Mouse (Mus musculus): ENCODE measurements around the gene Wdr75. TPM values are rescaled to one million over a fixed set of nuclear protein-coding genes. Genes with fewer than 3 reads are reported as not detected.

Wdr75 gene
- 55.7 and 58.1 TPM in 2 replicates for polyA plus RNA-seq (2015; fragmentation: Nextera tagmentation; extraction: Ambion mirVana)

- Histone ChIP-seq H3K27ac (peak within 1 kb of the TSS; percentile 97), H3K4me3 (replicated peaks; ENCODE audit: low read depth, low read length) (peak within 1 kb of the TSS; percentile 89), H3K4me1 (replicated peaks; ENCODE audit: insufficient read depth, low read length) (peaks cover 7% of the 10 kb centered on the region; the same call in 1 of the 2 replicates), H3K9ac (ENCODE audit: low read depth, low read length) (peak within 1 kb of the TSS; percentile 95), H3K9me3 (replicated peaks; ENCODE audit: low read length) (no peaks in the 10 kb centered on the region), H3K27me3 (ENCODE audit: insufficient read depth, low read length) (no peaks in the 10 kb centered on the region), H3K36me3 (ENCODE audit: insufficient read depth, low read length) (0 out of 2 replicates have a peak, but pooled peaks cover 3% of the 10 kb centered on the region), H3K4me2 (ENCODE audit: low read length) (peak within 1 kb of the TSS; percentile 76)
- under 1% methylated on average over 70 of the region's 70 CpGs for WGBS
- ATAC-seq (replicated peaks; ENCODE audit: low FRiP score, low read depth) (peak; percentile 99), DNase-seq (ENCODE audit: low spot score) (peak; percentile 97)
- no peak for TF ChIP-seq CTCF (IDR thresholded peaks at IDR 0.05; ENCODE audit: low read depth)
These were observed at the start of gene Wdr75 for GRCm38 (mm10) chr1:45794969-45795908. TSS of gene Wdr75 (plus strand) at chr1:45795166.

GRCm38 (mm10) chr1:45755902-45756301 lies 39.1 kb upstream of the Wdr75 start:
- no peak overlapping the region for H3K9ac ChIP-seq (ENCODE audit: low read depth, low read length)
- H3K36me3 ChIP-seq (ENCODE audit: insufficient read depth, low read length): no peaks in the 10 kb centered on the region
- no peak for TF ChIP-seq CTCF (IDR thresholded peaks at IDR 0.05; ENCODE audit: low read depth)
- DNase-seq (ENCODE audit: low spot score): no peak
- no peak for ATAC-seq (replicated peaks; ENCODE audit: low FRiP score, low read depth)
- no peak overlapping the region for H3K27ac ChIP-seq
- H3K4me3 ChIP-seq (replicated peaks; ENCODE audit: low read depth, low read length): no peak overlapping the region
- no peaks in the 10 kb centered on the region for H3K9me3 ChIP-seq (replicated peaks; ENCODE audit: low read length)
- no peak overlapping the region for H3K4me2 ChIP-seq (ENCODE audit: low read length)
- H3K4me1 ChIP-seq (replicated peaks; ENCODE audit: insufficient read depth, low read length): no peaks in the 10 kb centered on the region
- H3K27me3 ChIP-seq (ENCODE audit: insufficient read depth, low read length): no peaks in the 10 kb centered on the region

GRCm38 (mm10) chr1:45756707-45757106 lies 38.3 kb upstream of the Wdr75 start:
- no peak overlapping the region for H3K9ac ChIP-seq (ENCODE audit: low read depth, low read length)
- H3K27me3 ChIP-seq (ENCODE audit: insufficient read depth, low read length): no peaks in the 10 kb centered on the region
- TF ChIP-seq CTCF (IDR thresholded peaks at IDR 0.05; ENCODE audit: low read depth): no peak
- no peaks in the 10 kb centered on the region for H3K9me3 ChIP-seq (replicated peaks; ENCODE audit: low read length)
- no peaks in the 10 kb centered on the region for H3K4me1 ChIP-seq (replicated peaks; ENCODE audit: insufficient read depth, low read length)
- no peaks in the 10 kb centered on the region for H3K36me3 ChIP-seq (ENCODE audit: insufficient read depth, low read length)
- no peak overlapping the region for H3K4me2 ChIP-seq (ENCODE audit: low read length)
- H3K4me3 ChIP-seq (replicated peaks; ENCODE audit: low read depth, low read length): no peak overlapping the region
- ATAC-seq (replicated peaks; ENCODE audit: low FRiP score, low read depth) (no peak), DNase-seq (ENCODE audit: low spot score) (peak; percentile 30)
- H3K27ac ChIP-seq: no peak overlapping the region

GRCm38 (mm10) chr1:45758011-45758410 lies 37.0 kb upstream of the Wdr75 start:
- Histone ChIP-seq H3K27me3 (ENCODE audit: insufficient read depth, low read length) (no peaks in the 10 kb centered on the region), H3K27ac (no peak overlapping the region)

GRCm38 (mm10) chr1:45760667-45761467 lies 34.1 kb upstream of the Wdr75 start:
- Histone ChIP-seq H3K4me2 (ENCODE audit: low read length) (no peak overlapping the region), H3K9ac (ENCODE audit: low read depth, low read length) (0 out of 2 replicates have a peak overlapping the region, but pooled peaks have one; percentile 13), H3K4me1 (replicated peaks; ENCODE audit: insufficient read depth, low read length) (no peaks in the 10 kb centered on the region), H3K9me3 (replicated peaks; ENCODE audit: low read length) (no peaks in the 10 kb centered on the region), H3K27me3 (ENCODE audit: insufficient read depth, low read length) (no peaks in the 10 kb centered on the region), H3K36me3 (ENCODE audit: insufficient read depth, low read length) (no peaks in the 10 kb centered on the region), H3K4me3 (replicated peaks; ENCODE audit: low read depth, low read length) (no peak overlapping the region), H3K27ac (peak overlapping the region; percentile 77)
- DNase-seq (ENCODE audit: low spot score): peak; percentile 61
- no peak for ATAC-seq (replicated peaks; ENCODE audit: low FRiP score, low read depth)
- 30% methylated on average over 4 of the region's 4 CpGs for WGBS
- no peak for TF ChIP-seq CTCF (IDR thresholded peaks at IDR 0.05; ENCODE audit: low read depth)

More at GRCm38 (mm10) chr1:45758011-45758410, 37.0 kb upstream of the Wdr75 start:
- ATAC-seq (replicated peaks; ENCODE audit: low FRiP score, low read depth): no peak
- H3K9me3 ChIP-seq (replicated peaks; ENCODE audit: low read length): no peaks in the 10 kb centered on the region
- no peak for TF ChIP-seq CTCF (IDR thresholded peaks at IDR 0.05; ENCODE audit: low read depth)
- H3K4me2 ChIP-seq (ENCODE audit: low read length): no peak overlapping the region
- no peaks in the 10 kb centered on the region for H3K36me3 ChIP-seq (ENCODE audit: insufficient read depth, low read length)
- H3K4me1 ChIP-seq (replicated peaks; ENCODE audit: insufficient read depth, low read length): no peaks in the 10 kb centered on the region
- DNase-seq (ENCODE audit: low spot score): no peak
- H3K9ac ChIP-seq (ENCODE audit: low read depth, low read length): no peak overlapping the region
- H3K4me3 ChIP-seq (replicated peaks; ENCODE audit: low read depth, low read length): no peak overlapping the region
- 84% methylated on average over 1 of the region's 1 CpGs for WGBS

GRCm38 (mm10) chr1:45761468-45761795 lies 33.5 kb upstream of the Wdr75 start:
- H3K9me3 ChIP-seq (replicated peaks; ENCODE audit: low read length): no peaks in the 10 kb centered on the region
- no peak overlapping the region for H3K4me3 ChIP-seq (replicated peaks; ENCODE audit: low read depth, low read length)
- H3K27me3 ChIP-seq (ENCODE audit: insufficient read depth, low read length): no peaks in the 10 kb centered on the region
- H3K4me1 ChIP-seq (replicated peaks; ENCODE audit: insufficient read depth, low read length): no peaks in the 10 kb centered on the region
- no peak overlapping the region for H3K9ac ChIP-seq (ENCODE audit: low read depth, low read length)
- peak overlapping the region; percentile 77 for H3K27ac ChIP-seq
- TF ChIP-seq CTCF (IDR thresholded peaks at IDR 0.05; ENCODE audit: low read depth): no peak
- DNase-seq (ENCODE audit: low spot score) (no peak), ATAC-seq (replicated peaks; ENCODE audit: low FRiP score, low read depth) (no peak)
- H3K36me3 ChIP-seq (ENCODE audit: insufficient read depth, low read length): no peaks in the 10 kb centered on the region
- no peak overlapping the region for H3K4me2 ChIP-seq (ENCODE audit: low read length)
- WGBS: 50% methylated on average over 1 of the region's 1 CpGs

All from kidney, postnatal 0 days (tissue).